Mouse (Mus musculus): Measurements from ENCODE around the gene Chd1. TPM values are rescaled to one million over a fixed set of nuclear protein-coding genes. Genes with fewer than 3 reads are reported as not detected.
"Not testable (repeated sequence)": the region's sequence is repeated elsewhere in the genome, so short reads cannot be mapped to it uniquely, and the experiment has no call there.

Gene Chd1
- total RNA-seq, 2 experiments from 2014 or later: 12.0 to 14.7 TPM

DNA sequence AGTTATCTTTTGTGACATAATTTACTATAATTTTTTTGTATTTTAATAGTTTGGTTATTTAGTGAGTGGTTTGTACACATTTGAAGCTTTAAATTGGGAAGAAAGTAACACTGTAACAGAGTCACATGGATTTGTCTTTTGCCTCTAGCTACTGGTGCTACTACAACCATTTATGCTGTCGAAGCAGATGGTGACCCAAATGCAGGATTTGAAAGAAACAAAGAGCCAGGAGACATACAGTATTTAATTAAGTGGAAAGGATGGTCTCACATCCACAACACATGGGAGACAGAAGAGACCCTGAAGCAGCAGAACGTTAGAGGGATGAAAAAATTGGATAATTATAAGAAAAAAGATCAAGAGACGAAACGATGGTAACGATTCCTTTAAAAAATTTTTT lies 26.9 kb downstream of the Chd1 start:
- no peak for DNase-seq (ENCODE audit: low spot score)

DNA sequence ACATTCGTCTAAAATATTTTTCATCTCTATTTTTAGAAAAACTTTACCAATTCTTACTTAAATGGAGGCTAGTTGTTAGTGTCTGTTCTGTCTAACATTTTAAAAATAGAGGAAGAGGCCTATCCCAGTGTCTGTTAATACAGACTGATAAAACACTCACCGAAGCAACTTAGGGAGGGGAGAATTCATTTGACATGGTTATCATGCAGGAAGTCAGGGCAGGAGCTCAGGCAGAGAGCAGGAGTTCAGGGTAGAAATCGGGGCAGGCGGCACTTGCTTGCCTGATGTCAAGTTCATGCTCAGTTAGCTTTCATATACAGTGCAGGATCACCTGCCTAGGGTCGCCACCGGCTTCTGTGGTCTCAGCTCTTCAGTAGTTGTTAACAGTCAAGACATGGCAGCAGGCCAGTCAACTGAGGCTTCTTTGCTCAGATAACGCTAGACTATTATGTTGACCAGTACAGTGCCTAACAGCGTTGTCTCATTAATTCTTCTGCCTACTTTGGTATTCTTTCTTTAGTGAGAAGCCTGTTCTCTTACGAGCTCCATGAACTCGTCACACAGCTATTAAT lies 32.7 kb downstream of the Chd1 start:
- DNase-seq (ENCODE audit: low spot score): no peak

DNA sequence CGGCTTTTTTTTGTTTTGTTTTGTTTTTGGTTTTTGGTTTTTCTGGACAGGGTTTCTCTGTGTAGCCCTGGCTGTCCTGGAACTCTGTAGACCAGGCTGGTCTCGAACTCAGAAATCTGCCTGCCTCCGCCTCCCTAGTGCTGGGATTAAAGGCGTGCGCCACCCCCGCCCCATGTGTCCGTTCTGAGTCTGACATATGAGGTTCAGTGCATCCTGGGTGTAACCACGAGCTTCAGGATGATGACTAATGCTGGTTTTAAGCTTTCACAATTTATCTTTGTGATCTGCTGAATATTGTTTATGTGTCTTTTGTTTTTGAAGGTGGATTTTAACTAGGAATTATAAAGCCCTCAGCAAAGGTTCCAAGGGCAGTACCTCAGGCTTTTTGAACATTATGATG lies 37.1 kb downstream of the Chd1 start:
- DNase-seq (ENCODE audit: low spot score): no peak

DNA sequence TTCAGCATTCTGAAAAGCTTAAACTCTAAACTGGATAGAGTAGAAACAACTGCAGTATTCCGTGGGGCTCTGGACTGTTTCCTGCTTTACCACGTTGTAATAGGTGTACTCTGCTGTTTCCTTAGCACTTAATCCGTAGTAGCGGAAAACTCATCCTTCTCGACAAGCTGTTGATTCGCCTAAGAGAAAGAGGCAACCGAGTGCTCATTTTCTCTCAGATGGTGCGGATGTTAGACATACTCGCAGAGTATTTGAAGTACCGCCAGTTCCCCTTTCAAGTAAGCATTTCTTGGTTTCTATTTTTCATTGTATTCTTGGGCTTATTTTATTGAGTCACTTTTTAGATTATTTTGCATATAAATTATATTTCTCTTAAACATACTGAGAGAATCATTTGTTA lies 38.2 kb downstream of the Chd1 start:
- no peak for DNase-seq (ENCODE audit: low spot score)

DNA sequence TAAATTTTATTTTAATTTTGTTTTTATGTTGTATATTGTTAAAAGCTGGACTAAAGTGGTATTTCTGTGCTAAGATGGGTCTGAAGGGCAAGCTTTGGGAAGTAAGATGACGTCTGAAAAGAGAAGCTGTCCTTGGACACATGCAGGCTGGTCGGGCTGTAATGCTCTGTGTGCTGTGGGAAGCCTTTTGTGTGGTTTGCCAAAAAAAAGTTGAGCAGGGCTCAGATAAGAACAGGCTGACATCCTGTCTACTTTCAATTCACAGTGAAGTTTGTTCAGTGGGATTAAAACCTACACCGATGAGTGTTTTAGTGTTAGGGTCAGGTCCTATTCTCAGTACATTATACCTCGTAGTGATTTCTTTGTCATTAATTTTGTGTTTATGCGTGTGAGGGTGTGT lies 38.6 kb downstream of the Chd1 start:
- DNase-seq (ENCODE audit: low spot score): no peak

DNA sequence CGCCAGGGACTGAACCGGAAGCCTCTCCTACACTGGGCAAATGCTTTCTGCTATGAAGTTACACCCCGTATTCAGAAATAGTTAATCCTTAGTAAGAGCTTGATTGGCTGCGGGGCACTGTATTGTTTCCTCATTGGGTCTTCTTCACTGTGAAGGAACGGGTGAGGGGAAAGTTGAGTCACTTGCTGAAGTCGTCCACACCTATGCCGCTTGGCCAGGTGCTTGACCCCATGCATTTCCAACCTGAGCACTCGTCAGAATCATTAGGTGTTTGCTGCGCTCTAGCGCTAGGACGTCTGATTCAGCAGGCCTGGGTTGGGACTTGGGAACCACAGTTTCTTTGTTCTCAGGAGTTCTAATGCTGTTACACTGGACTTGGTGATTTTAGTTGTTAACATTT lies 41.9 kb downstream of the Chd1 start:
- DNase-seq (ENCODE audit: low spot score): no peak

DNA sequence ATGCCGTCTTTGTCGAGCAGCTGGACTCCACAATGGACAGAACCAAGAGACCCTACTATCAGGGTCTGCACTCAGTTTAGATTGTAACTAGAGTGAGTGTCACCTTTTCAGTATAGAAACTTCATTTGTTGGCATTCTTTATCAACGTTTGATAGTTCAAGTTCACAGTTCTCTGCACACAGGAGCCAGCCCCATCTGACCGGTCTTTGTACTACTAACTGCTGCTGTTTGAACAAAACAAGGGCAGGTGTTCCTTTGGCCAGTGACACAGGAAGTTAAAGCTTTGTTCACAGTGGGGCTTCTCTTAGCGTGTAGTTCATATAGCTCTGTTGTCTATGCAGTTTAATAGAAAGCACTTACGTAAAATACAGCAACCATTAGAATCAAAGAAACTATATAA lies 43.3 kb downstream of the Chd1 start:
- DNase-seq (ENCODE audit: low spot score): no peak

DNA sequence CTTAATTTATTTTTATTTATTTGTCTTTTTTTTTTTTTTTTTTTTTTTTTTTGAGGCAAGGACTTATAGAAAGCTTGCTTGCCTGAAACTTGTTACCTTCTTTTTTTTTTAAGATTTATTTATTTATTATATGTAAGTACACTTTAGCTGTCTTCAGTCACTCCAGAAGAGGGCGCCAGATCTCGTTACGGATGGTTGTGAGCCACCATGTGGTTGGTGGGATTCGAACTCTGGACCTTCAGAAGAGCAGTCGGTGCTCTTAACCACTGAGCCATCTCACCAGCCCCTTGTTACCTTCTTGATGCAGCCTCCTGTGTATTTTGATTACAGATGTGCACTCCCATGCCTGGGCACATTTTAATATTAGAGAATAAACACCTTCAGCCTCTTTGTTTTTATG lies 46.5 kb downstream of the Chd1 start:
- DNase-seq (ENCODE audit: low spot score): not testable (repeated sequence)

DNA sequence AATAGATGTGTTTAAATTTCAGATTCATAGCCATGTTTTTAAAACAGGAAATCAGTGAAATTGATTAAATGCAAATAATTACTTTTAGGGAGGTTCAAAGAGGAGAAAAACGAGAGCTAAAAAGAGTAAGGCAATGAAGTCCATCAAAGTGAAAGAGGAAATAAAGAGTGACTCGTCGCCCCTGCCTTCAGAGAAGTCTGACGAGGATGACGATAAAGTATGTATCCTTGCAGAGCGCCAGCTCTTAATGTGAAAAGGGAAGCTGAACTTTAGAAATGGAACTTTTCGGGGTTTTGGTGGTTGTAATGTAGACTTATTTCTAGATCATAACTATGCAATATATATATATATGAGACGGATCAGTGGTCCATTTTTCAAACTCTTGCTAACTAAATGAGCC lies 56.4 kb downstream of the Chd1 start:
- DNase-seq (ENCODE audit: low spot score): no peak

DNA sequence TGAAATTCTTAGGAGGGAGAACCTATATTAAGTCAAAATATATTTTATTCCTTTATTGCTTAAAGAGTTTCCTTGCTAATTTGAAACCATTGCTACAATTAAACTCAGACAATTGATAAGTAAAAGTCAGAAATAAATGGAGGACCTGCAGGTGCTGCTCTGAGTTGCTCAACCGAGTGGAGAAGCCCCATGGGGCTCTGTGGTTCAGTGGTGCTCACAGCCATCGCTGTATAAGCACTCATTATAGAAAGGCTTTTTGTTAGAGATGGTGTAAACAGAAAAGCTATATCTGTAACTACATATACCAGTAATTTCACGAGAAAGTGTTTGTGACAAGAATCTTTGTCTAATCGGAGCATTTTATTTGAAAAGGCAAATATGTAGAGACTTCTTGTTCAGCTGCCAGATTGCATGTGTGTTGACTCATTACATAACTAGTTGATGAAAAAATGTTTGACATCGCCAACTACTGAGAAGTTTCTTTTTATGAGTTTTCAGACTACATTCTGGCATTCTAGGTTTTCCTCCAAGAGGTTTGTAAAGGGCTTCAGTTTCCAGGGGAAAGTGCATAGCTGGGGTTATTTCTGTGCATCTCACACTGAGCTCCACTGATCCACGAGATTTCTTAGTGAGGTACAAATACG lies 64.4 kb downstream of the Chd1 start:
- no peak for DNase-seq (ENCODE audit: low spot score)

DNA sequence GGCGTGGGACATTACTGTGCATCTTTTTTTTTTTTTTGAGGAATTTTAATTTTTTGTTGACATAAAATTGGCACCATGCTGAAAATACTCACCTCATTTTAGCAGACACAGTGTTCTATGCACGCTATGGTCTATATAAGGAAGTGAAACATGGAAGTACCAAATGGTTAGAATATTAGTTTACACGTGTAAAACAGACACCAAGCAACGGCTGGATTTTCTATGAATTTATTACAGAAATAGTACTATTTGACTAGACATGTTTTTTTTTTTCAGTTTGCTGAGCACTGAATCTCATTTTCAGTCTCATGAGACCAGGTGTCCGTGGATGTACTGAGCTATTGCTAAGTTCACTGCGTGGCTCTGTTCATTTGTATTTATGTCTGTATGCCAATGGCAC lies 69.2 kb downstream of the Chd1 start:
- no peak for DNase-seq (ENCODE audit: low spot score)

DNA sequence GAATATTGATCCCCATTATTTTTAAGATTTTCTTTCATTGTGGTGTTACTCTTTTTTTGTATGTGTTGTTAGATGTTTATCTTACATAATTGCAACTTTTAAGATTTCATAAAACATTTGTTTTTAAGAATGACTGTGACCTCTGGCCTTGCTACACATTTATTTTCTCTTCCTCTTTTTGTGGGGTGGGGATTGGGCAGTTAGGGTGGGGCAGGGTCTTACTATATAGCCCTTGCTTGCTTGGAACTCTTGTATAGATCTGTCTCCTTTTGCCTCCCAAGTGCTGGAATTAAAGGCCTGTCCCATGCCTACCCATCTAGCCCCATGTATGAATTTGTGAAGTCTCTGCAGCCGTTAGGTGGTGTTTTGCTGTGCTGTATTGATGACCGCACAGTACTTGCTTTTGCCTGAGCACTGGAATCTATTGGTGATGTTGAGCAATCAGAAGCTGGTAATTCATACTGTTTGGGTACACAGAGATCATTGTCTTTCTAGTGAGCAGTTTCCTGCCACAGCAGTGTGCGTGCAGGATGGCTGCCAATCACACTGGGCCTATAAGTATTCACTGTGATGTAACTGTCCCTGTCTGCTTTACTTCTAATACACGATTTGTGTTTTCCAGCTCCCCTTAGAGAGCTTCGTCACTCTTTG lies 69.9 kb downstream of the Chd1 start:
- no peak for DNase-seq (ENCODE audit: low spot score)

DNA sequence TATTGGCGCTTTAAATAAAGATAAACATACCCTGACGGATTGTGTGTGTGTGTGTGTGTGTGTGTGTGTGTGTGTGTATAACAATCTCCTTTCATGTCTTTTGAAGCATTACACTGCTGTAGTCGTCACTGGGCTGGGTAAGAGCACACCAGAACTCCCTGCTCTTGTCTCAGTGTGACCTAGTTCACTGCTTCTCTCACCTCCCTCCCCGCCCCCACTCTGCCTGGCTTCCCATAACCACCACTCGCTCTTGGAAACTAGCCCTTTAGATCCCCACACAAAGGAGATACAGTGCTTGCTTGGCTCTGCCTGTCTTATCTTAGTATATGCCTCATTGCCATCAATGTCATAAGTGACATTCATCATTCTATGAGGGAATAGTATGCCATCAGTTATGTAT lies 71.6 kb downstream of the Chd1 start:
- DNase-seq (ENCODE audit: low spot score): no peak

DNA sequence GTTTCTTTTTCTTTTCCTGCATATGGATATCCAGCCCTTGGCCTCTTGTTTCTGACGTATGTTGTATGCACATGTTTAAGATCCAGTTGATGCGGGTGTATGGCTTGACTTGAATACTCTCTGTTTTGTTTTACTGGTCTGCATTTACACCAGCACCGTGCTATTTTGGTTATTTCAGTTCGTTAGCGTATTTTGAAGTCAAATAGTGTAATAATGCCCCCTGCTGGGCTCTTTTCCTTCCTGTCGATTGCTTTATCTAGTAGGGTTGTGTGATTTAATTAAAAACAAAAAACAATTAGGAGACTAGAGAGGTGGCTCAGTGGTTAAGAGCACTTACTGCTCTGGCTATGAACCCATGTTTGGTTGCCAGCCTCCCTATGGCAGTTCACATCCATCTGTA lies 73.2 kb downstream of the Chd1 start:
- no peak for DNase-seq (ENCODE audit: low spot score)

DNA sequence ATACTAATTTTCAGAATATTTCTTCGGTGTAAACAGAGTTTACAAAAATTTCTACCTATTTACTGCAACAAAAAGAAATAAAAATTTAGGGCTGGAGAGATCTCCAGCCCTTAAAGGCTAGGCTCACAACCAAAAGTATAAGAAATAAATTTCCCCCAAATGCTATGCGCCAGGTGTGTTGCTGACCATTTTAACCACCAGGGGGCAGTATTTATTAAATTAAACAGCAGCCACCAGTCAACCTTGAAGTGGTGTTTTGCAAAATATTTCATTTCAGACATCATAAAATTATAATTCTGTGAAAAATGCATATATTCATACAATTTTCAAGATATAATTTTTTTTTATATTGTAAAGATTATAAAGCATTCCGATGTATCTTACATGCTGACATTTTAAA lies 82.3 kb downstream of the Chd1 start:
- no peak for DNase-seq (ENCODE audit: low spot score)

DNA sequence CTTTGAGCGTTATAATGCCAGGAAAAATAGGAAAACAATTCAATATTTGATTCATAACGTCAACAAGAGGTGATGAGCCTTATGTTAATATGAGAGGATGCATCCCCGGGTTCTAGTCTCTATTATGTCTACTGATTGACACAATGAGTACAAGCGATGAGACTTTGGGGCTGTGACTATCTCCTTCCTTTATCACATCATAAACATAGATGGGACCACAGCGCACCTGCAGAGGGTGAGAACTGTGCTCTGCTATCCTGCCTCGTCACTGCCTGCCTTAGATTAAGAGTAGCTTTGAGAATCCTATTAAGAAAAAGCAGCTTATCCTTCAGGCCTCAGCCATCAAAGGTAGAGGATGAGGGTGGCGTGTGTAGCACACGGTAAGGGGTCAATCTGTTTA lies 85.9 kb downstream of the Chd1 start:
- DNase-seq (ENCODE audit: low spot score): no peak

DNA sequence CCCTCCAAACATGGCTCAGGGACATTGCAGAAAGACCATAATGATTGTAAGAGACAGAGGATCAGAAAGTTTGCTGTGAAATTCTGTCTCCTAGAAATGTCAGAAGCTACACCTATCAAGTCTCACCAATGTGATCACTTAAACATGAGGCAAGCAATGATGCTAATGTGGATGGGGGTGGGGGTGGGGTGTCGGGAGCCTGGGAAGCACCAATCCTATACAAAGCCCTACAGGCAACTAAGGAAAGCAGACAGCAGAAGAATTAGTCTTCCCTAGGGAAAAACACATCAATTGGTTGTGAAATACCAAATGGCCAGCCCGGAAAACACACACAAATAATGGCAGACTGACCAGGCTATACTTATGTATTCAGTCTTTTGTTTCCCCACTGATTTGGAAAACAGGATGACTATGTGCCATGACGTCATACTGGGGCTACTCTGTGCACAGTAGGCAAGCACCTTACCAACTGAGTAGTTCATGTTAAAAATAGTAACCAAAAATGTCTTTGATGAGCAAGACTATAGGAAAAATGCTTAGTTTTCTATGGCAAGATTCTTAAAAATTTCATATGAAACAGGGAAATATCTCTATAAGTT lies 94.5 kb downstream of the Chd1 start:
- no peak for DNase-seq (ENCODE audit: low spot score)

DNA sequence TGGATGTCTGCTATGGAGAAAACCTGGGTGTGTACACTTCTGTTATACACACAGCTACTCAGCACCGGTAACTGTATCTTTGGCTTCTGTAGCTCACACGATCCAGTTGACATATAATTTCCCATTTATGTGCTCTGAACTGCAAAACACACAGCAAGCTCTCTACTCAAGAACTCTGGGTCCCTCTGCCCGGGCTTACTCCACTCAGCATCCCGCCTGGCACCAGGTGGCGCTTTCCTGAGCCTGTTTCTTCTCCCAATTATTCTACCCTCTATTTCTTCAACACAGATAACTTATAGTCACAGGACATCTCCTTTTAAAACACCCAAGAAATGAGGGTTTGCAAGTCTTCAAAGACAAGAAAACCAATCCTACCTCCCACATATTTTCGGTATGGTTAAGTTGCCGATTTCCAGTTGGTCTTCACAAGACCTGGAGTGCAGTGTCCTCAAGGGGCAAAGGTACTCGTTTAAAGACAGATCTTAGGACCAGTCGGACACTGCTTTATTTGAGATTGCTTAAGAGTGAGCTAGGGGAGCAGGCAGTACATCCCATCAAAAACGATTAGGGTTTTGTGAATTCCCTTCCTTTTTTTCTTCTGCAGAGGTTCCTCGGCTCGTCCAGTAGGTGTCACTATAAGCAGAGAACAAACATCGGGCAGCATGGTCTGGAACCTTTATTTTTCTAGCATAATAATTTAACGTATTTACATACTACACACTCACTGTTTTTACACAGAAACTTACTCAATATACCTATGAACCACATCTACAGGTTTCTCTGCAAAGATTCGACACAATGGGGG lies 99.4 kb downstream of the Chd1 start:
- no peak for DNase-seq (ENCODE audit: low spot score)

DNA sequence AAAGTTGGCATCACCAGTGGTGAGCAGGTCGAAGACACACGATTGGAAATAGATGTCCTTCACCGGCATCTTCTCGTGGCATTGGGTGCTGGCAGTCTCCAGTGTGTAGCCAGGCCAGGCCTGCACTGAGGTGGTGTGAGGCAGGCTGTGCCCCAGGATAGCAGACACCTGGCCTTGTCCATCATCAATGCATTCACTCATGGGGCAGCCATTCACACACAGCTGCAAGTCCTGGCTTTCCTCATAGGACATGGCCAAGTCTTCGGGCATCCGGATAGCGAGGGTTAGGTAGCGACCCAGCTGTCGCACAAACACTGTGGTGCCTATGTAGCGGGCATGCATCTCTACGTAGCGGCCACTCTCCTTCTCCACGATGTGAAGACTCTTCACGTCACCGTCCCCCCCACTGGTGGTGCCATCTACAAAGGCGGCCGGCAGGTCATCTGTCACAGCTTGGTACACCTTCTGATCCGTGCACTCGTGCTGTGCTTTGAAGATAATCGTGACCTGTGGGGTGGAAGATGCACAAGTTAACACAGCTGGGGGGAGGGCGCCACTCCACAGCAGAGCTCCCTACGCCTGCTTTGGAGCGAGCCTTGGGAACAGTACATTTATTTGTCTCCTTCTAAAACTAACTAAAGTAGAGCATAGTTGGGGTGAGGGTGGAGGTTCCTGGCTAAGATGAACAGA lies 102.7 kb downstream of the Chd1 start:
- DNase-seq (ENCODE audit: low spot score): peak; percentile 84

DNA sequence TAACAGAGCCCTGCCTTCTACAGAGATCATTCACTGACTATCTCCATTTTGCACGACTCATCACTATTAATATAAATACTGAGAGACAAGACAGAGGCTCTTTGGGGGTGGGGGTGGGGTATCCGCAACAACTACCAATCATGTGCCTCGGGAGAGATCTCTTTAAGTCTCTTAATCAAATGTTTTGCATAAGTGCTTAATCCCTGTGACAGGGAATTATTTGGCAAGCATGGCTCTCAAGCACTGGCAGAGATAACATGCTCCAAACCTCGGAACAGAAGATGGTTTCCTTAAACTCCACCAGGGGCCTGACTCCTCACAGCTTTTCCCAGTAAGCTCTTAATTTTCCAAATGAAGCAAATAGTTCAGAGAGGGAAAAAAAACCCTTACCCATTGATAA lies 103.2 kb downstream of the Chd1 start:
- DNase-seq (ENCODE audit: low spot score): no peak

Measured in gastrocnemius, adult 18-20 months (tissue).